Mouse (Mus musculus) testis, adult 2 months (tissue): Measurements from ENCODE around the gene Pak1ip1. TPM values are rescaled to one million over a fixed set of nuclear protein-coding genes. Genes with fewer than 3 reads are reported as not detected.

ENCODE experiments used
- H3K27ac ChIP-seq: fragments of 200-500 bp; 2 replicates; pipeline ENCODE4 v1.5.1; 2012; ENCODE audit warnings: low read depth, low read length; ENCODE audit not compliant: control insufficient read depth, insufficient read depth
- H3K27me3 ChIP-seq: fragments of 200-500 bp; 2 replicates; pipeline ENCODE4 v1.6.1; 2012; ENCODE audit warnings: mild to moderate bottlenecking, low read length, moderate library complexity; ENCODE audit not compliant: control insufficient read depth, insufficient read depth
- H3K36me3 ChIP-seq: fragments of 200-500 bp; 2 replicates; pipeline ENCODE4 v1.6.1; 2012; ENCODE audit warnings: mild to moderate bottlenecking, low read length; ENCODE audit not compliant: control insufficient read depth, insufficient read depth
- H3K4me1 ChIP-seq: fragments of 200-500 bp; 2 replicates; pipeline ENCODE4 v1.6.1; 2012; ENCODE audit warnings: low read length; ENCODE audit not compliant: control insufficient read depth, insufficient read depth
- H3K4me3 ChIP-seq: fragments of 200-500 bp; 2 replicates; pipeline ENCODE4 v1.5.1; 2012; ENCODE audit warnings: low read depth, mild to moderate bottlenecking, low read length, moderate library complexity, mixed read lengths; ENCODE audit not compliant: control insufficient read depth
- CTCF ChIP-seq: fragments of 200-500 bp; IDR thresholded peaks from 2 replicates; pipeline ENCODE4 v1.5.1; 2012; ENCODE audit warnings: low read depth, mild to moderate bottlenecking, inconsistent platforms, low read length, moderate library complexity; ENCODE audit not compliant: control insufficient read depth, insufficient read depth, insufficient replicate concordance
- POLR2A ChIP-seq: fragments of 200-500 bp; IDR thresholded peaks from 2 replicates; pipeline ENCODE4 v1.6.1; 2012; ENCODE audit warnings: low read depth, mild to moderate bottlenecking, inconsistent platforms, low read length, moderate library complexity; ENCODE audit not compliant: control insufficient read depth
- polyA plus RNA-seq: library from polyadenylated mRNA; depleted of rRNA; stranded (reverse); fragments of >200 nt; gene quantifications from 2 replicates; pipeline ENCODE4 v1.2.3, GENCODE M21; 2012; rRNA removed

The Pak1ip1 gene
- 25.5 and 28.6 TPM in 2 replicates for polyA plus RNA-seq

GRCm38 (mm10) chr13:41000926-41001639, at the start of gene Pak1ip1:
Gene Pak1ip1 (plus strand): TSS chr13:41001023.
- peak; percentile 32; the same call in 1 of the 2 replicates for TF ChIP-seq POLR2A
- no peak for TF ChIP-seq CTCF

GRCm38 (mm10) chr13:40951386-40951976, 49.3 kb upstream of the Pak1ip1 start:
- H3K4me3 ChIP-seq: no peak overlapping the region
- H3K27ac ChIP-seq: no peak overlapping the region
- H3K36me3 ChIP-seq: no peaks in the 10 kb centered on the region
- TF ChIP-seq POLR2A: no peak
- no peaks in the 10 kb centered on the region for H3K27me3 ChIP-seq
- H3K4me1 ChIP-seq: peaks cover 6% of the 10 kb centered on the region; the same call in 1 of the 2 replicates

More at GRCm38 (mm10) chr13:41000926-41001639, at the start of gene Pak1ip1:
- H3K36me3 ChIP-seq: no peaks in the 10 kb centered on the region
- no peaks in the 10 kb centered on the region for H3K27me3 ChIP-seq
- H3K4me1 ChIP-seq: peaks cover 4% of the 10 kb centered on the region; the same call in 1 of the 2 replicates
- H3K4me3 ChIP-seq: peak within 1 kb of the TSS; percentile 97
- peak within 1 kb of the TSS; percentile 98 for H3K27ac ChIP-seq

GRCm38 (mm10) chr13:40953231-40953630, 47.6 kb upstream of the Pak1ip1 start:
- Histone ChIP-seq H3K27me3 (no peaks in the 10 kb centered on the region), H3K4me1 (peaks cover 4% of the 10 kb centered on the region; the same call in 1 of the 2 replicates), H3K27ac (no peak overlapping the region), H3K36me3 (no peaks in the 10 kb centered on the region), H3K4me3 (no peak overlapping the region)
- TF ChIP-seq CTCF (no peak), POLR2A (no peak)

GRCm38 (mm10) chr13:40955773-40956172, 45.0 kb upstream of the Pak1ip1 start:
- H3K4me1 ChIP-seq: no peaks in the 10 kb centered on the region

GRCm38 (mm10) chr13:40967609-40968008, 33.2 kb upstream of the Pak1ip1 start:
- no peaks in the 10 kb centered on the region for H3K4me1 ChIP-seq
- H3K4me3 ChIP-seq: no peak overlapping the region
- H3K27ac ChIP-seq: no peak overlapping the region
- H3K36me3 ChIP-seq: no peaks in the 10 kb centered on the region
- H3K27me3 ChIP-seq: no peaks in the 10 kb centered on the region
- TF ChIP-seq CTCF (no peak), POLR2A (no peak)

More at GRCm38 (mm10) chr13:40955773-40956172, 45.0 kb upstream of the Pak1ip1 start:
- no peaks in the 10 kb centered on the region for H3K36me3 ChIP-seq
- no peak for TF ChIP-seq POLR2A
- no peak for TF ChIP-seq CTCF
- H3K27me3 ChIP-seq: no peaks in the 10 kb centered on the region
- no peak overlapping the region for H3K4me3 ChIP-seq
- H3K27ac ChIP-seq: no peak overlapping the region

- H3K4me3 ChIP-seq: no peak overlapping the region
- H3K27me3 ChIP-seq: no peaks in the 10 kb centered on the region
- TF ChIP-seq CTCF (no peak), POLR2A (no peak)
- no peaks in the 10 kb centered on the region for H3K36me3 ChIP-seq
- H3K4me1 ChIP-seq: no peaks in the 10 kb centered on the region
- no peak overlapping the region for H3K27ac ChIP-seq
Observed at GRCm38 (mm10) chr13:40968564-40968963, 32.3 kb upstream of the Pak1ip1 start.

- no peaks in the 10 kb centered on the region for H3K4me1 ChIP-seq
- H3K36me3 ChIP-seq: no peaks in the 10 kb centered on the region
- H3K4me3 ChIP-seq: no peak overlapping the region
- H3K27ac ChIP-seq: no peak overlapping the region
- no peaks in the 10 kb centered on the region for H3K27me3 ChIP-seq
- TF ChIP-seq CTCF (no peak), POLR2A (no peak)
Observed at GRCm38 (mm10) chr13:40969761-40970390, 30.9 kb upstream of the Pak1ip1 start.
